Mouse (Mus musculus) forebrain, postnatal 0 days (tissue): ENCODE measurements around the gene Slc25a11. TPM values are rescaled to one million over a fixed set of nuclear protein-coding genes. Genes with fewer than 3 reads are reported as not detected.

Experiments used
- ATAC-seq: fragments of 200-750 bp; cut with Nextera tagmentation; 2 replicates; pipeline ENCODE4 v1.8.0; 2017; ENCODE audit warnings: mild to moderate bottlenecking, moderate library complexity
- DNase-seq: peaks from one replicate; pipeline ENCODE4 v3.0.0-alpha.2; 2015
- H3K27ac ChIP-seq: fragments of 300-500 bp; sonication (generic); 2 replicates; pipeline ENCODE4 v1.5.1; 2014; ENCODE audit warnings: low read depth, mild to moderate bottlenecking, antibody characterized with exemption, low read length, moderate library complexity, mixed read lengths
- H3K27me3 ChIP-seq: fragments of 300-500 bp; sonication (generic); 2 replicates; pipeline ENCODE4 v1.6.1; 2014; ENCODE audit warnings: mild to moderate bottlenecking, low read length, mixed read lengths; ENCODE audit not compliant: insufficient read depth
- H3K36me3 ChIP-seq: fragments of 300-500 bp; sonication (generic); 2 replicates; pipeline ENCODE4 v1.6.1; 2014; ENCODE audit warnings: mild to moderate bottlenecking, moderate library complexity; ENCODE audit not compliant: insufficient read depth
- H3K4me1 ChIP-seq: fragments of 300-500 bp; sonication (generic); 2 replicates; pipeline ENCODE4 v1.6.1; 2014; ENCODE audit warnings: antibody characterized with exemption; ENCODE audit not compliant: insufficient read depth
- H3K4me2 ChIP-seq: fragments of 300-500 bp; sonication (generic); 2 replicates; pipeline ENCODE4 v1.6.1; 2014; ENCODE audit warnings: low read depth, mild to moderate bottlenecking, moderate library complexity
- H3K4me3 ChIP-seq: fragments of 300-500 bp; sonication (generic); 2 replicates; pipeline ENCODE4 v1.5.1; 2014; ENCODE audit warnings: low read depth, low read length, mixed read lengths
- H3K9ac ChIP-seq: fragments of 300-500 bp; sonication (generic); 2 replicates; pipeline ENCODE4 v1.6.1; 2014; ENCODE audit warnings: mild to moderate bottlenecking
- H3K9me3 ChIP-seq: fragments of 300-500 bp; sonication (generic); 2 replicates; pipeline ENCODE4 v1.6.1; 2016; ENCODE audit warnings: low read length
- CTCF ChIP-seq: sonication (generic); IDR thresholded peaks from 2 replicates; pipeline ENCODE4 v1.5.1; 2016; ENCODE audit warnings: antibody characterized with exemption, control low read depth, low read depth
- WGBS: fragments of 180-500 bp; shearing (Covaris S2); extraction: QIAGEN DNeasy Blood & Tissue Kit; methylation state at CpG from one replicate; pipeline ENCODE4 v1.1.7; 2014; 5-methylcytosine and 5-hydroxymethylcytosine counted together
- polyA plus RNA-seq: library from polyadenylated mRNA; unstranded; fragments of >200 nt; fragmentation: Nextera tagmentation; extraction: Ambion mirVana; gene quantifications from 2 replicates; pipeline ENCODE4 v1.2.1, GENCODE M21; 2015
- total RNA-seq: library from RNA; depleted of rRNA; stranded (reverse); fragments of >200 nt; gene quantifications from 2 replicates; pipeline ENCODE4 v1.2.3, GENCODE M21; 2014

The Slc25a11 gene
- total and polyA plus RNA-seq, 2 experiments from 2014 or later = 134 to 160 TPM

- no peak overlapping the region for H3K9ac ChIP-seq
- H3K4me2 ChIP-seq = no peak overlapping the region
- no peaks in the 10 kb centered on the region for H3K9me3 ChIP-seq
- DNase-seq (no peak), ATAC-seq (no peak)
- H3K36me3 ChIP-seq = peaks cover 19% of the 10 kb centered on the region
- H3K4me3 ChIP-seq = no peak overlapping the region
- TF ChIP-seq CTCF = no peak
- WGBS = 85% methylated on average over 8 of the region's 8 CpGs
- H3K4me1 ChIP-seq = no peaks in the 10 kb centered on the region
- no peaks in the 10 kb centered on the region for H3K27me3 ChIP-seq
- no peak overlapping the region for H3K27ac ChIP-seq
These were observed 11.7 kb upstream of the Slc25a11 start for GRCm38 (mm10) chr11:70658942-70659341.

- Histone ChIP-seq H3K4me3 (no peak overlapping the region), H3K27me3 (no peaks in the 10 kb centered on the region), H3K9ac (no peak overlapping the region), H3K4me2 (no peak overlapping the region), H3K9me3 (no peaks in the 10 kb centered on the region), H3K4me1 (no peaks in the 10 kb centered on the region), H3K36me3 (peaks cover 15% of the 10 kb centered on the region), H3K27ac (no peak overlapping the region)
- TF ChIP-seq CTCF = no peak
- DNase-seq (no peak), ATAC-seq (no peak)
- 88% methylated on average over 5 of the region's 5 CpGs for WGBS
These were observed 11.2 kb upstream of the Slc25a11 start for GRCm38 (mm10) chr11:70658521-70658920.

- no peak for DNase-seq
- 65% methylated on average over 9 of the region's 9 CpGs for WGBS
- peaks cover 10% of the 10 kb centered on the region for H3K36me3 ChIP-seq
- H3K27me3 ChIP-seq = no peaks in the 10 kb centered on the region
- no peak for ATAC-seq
- H3K4me2 ChIP-seq = no peak overlapping the region
- no peaks in the 10 kb centered on the region for H3K9me3 ChIP-seq
- no peaks in the 10 kb centered on the region for H3K4me1 ChIP-seq
- no peak for TF ChIP-seq CTCF
- H3K27ac ChIP-seq = no peak overlapping the region
- no peak overlapping the region for H3K9ac ChIP-seq
- no peak overlapping the region for H3K4me3 ChIP-seq
These were observed 10.7 kb upstream of the Slc25a11 start for GRCm38 (mm10) chr11:70657991-70658390.

GRCm38 (mm10) chr11:70657573-70657972 is 10.3 kb upstream of the Slc25a11 start:
- Histone ChIP-seq H3K9me3 (no peaks in the 10 kb centered on the region), H3K9ac (no peak overlapping the region), H3K36me3 (peaks cover 6% of the 10 kb centered on the region), H3K4me1 (no peaks in the 10 kb centered on the region), H3K4me3 (no peak overlapping the region), H3K4me2 (no peak overlapping the region), H3K27ac (no peak overlapping the region), H3K27me3 (no peaks in the 10 kb centered on the region)
- ATAC-seq (no peak), DNase-seq (no peak)
- 67% methylated on average over 6 of the region's 6 CpGs for WGBS
- no peak for TF ChIP-seq CTCF

GRCm38 (mm10) chr11:70656964-70657363 is 9.7 kb upstream of the Slc25a11 start, which contains the start of gene Eno3:
TSS of gene Eno3 (plus strand) at chr11:70657202.
- DNase-seq (no peak), ATAC-seq (no peak)
- Histone ChIP-seq H3K4me2 (peak within 1 kb of the TSS; percentile 87), H3K9me3 (no peaks in the 10 kb centered on the region), H3K36me3 (peaks cover 2% of the 10 kb centered on the region; the same call in 1 of the 2 replicates), H3K4me3 (peak within 1 kb of the TSS; percentile 98), H3K27me3 (no peaks in the 10 kb centered on the region), H3K4me1 (no peaks in the 10 kb centered on the region), H3K9ac (peak within 1 kb of the TSS; percentile 32), H3K27ac (no peak within 1 kb of the TSS)
- no peak for TF ChIP-seq CTCF
- WGBS = 13% methylated on average over 3 of the region's 3 CpGs

GRCm38 (mm10) chr11:70656456-70656927 is 9.2 kb upstream of the Slc25a11 start:
- H3K4me3 ChIP-seq = peak overlapping the region; percentile 98
- peak overlapping the region; percentile 87 for H3K4me2 ChIP-seq
- H3K27ac ChIP-seq = no peak overlapping the region
- H3K4me1 ChIP-seq = no peaks in the 10 kb centered on the region
- H3K9ac ChIP-seq = 0 out of 2 replicates have a peak overlapping the region, but pooled peaks have one; percentile 32
- no peak for TF ChIP-seq CTCF
- H3K36me3 ChIP-seq = peaks cover 4% of the 10 kb centered on the region; the same call in 1 of the 2 replicates
- ATAC-seq (no peak), DNase-seq (no peak)
- WGBS = 15% methylated on average over 16 of the region's 16 CpGs
- no peaks in the 10 kb centered on the region for H3K27me3 ChIP-seq
- H3K9me3 ChIP-seq = no peaks in the 10 kb centered on the region

GRCm38 (mm10) chr11:70655571-70656455 is 8.5 kb upstream of the Slc25a11 start:
- WGBS = 2% methylated on average over 61 of the region's 61 CpGs
- ATAC-seq = no peak

More at GRCm38 (mm10) chr11:70655571-70656455, 8.5 kb upstream of the Slc25a11 start:
- Histone ChIP-seq H3K9ac (peak overlapping the region; percentile 97), H3K4me2 (peak overlapping the region; percentile 87), H3K4me3 (peak overlapping the region; percentile 98), H3K27ac (0 out of 2 replicates have a peak overlapping the region, but pooled peaks have one; percentile 97), H3K27me3 (no peaks in the 10 kb centered on the region), H3K36me3 (peaks cover 11% of the 10 kb centered on the region), H3K4me1 (no peaks in the 10 kb centered on the region), H3K9me3 (no peaks in the 10 kb centered on the region)
- no peak for TF ChIP-seq CTCF
- no peak for DNase-seq
